Mouse (Mus musculus): ENCODE results near the gene Nodal. TPM values are rescaled to one million over a fixed set of nuclear protein-coding genes. Genes with fewer than 3 reads are reported as not detected.

Gene Nodal
- polyA plus RNA-seq, 1 experiment from 2014 or later, result 0.08 TPM

DNA sequence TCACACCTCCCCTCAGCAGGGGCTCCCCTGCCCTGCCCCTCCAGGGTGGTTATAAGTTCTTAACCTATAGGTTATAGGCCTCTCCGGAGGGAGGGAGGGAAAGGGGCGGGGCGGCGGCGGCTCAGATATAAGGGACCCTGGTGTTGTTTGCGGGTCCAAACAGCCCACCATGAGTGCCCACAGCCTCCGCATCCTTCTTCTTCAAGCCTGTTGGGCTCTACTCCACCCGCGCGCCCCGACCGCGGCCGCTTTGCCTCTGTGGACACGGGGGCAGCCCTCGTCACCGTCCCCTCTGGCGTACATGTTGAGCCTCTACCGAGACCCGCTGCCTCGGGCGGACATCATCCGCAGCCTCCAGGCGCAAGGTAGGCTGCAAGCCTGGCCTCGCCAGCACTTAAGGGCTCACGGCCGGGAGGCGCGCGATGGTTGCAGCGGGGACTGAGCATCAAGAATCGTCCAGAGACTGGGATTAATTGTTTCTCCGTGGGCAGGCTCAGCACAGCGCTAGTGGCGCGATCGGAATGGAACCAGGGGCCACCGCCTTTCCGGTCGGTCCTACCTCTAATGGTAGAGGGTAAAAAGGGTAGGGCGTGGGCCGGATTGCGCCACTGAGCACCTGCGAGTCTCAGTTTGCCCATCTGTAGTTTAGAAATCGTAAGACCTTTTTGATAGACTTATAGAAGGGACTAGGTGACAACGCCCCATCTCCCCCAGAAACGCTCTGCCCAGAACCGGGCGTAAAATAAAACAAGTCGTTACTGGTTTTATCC lies 544 bp downstream of the Nodal start:
- DNase-seq (peak; percentile 36), ATAC-seq (ENCODE audit: insufficient read depth) (peak; percentile 57; the same call in 1 of the 2 replicates)
- Histone ChIP-seq H3K4me3 (ENCODE audit: low read depth, low read length) (peak overlapping the region; percentile 41), H3K27me3 (ENCODE audit: insufficient read depth, low read length) (peaks cover 46% of the 10 kb centered on the region), H3K9me3 (ENCODE audit: low read depth, low read length) (no peaks in the 10 kb centered on the region), H3K4me2 (peak overlapping the region; percentile 67), H3K27ac (ENCODE audit: low read depth) (no peak overlapping the region), H3K9ac (peak overlapping the region; percentile 2; the same call in 1 of the 2 replicates), H3K4me1 (ENCODE audit: insufficient read depth) (no peaks in the 10 kb centered on the region), H3K36me3 (ENCODE audit: insufficient read depth) (no peaks in the 10 kb centered on the region)
- no peak for TF ChIP-seq CTCF (IDR thresholded peaks at IDR 0.05; ENCODE audit: low read depth)
- WGBS, result 1% methylated on average over 50 of the region's 50 CpGs

- Histone ChIP-seq H3K36me3 (ENCODE audit: insufficient read depth) (no peaks in the 10 kb centered on the region), H3K4me1 (ENCODE audit: insufficient read depth) (no peaks in the 10 kb centered on the region), H3K27me3 (ENCODE audit: insufficient read depth, low read length) (peaks cover 46% of the 10 kb centered on the region), H3K9me3 (ENCODE audit: low read depth, low read length) (no peaks in the 10 kb centered on the region), H3K4me2 (peak overlapping the region; percentile 35; the same call in 1 of the 2 replicates), H3K4me3 (ENCODE audit: low read depth, low read length) (0 out of 2 replicates have a peak overlapping the region, but pooled peaks have one; percentile 41), H3K9ac (no peak overlapping the region), H3K27ac (ENCODE audit: low read depth) (no peak overlapping the region)
- DNase-seq (no peak), ATAC-seq (ENCODE audit: insufficient read depth) (no peak)
- 7% methylated on average over 24 of the region's 24 CpGs for WGBS
- no peak for TF ChIP-seq CTCF (IDR thresholded peaks at IDR 0.05; ENCODE audit: low read depth)
These were observed 1.4 kb downstream of the Nodal start for GRCm38 (mm10) chr10:61419146-61419545.

DNA sequence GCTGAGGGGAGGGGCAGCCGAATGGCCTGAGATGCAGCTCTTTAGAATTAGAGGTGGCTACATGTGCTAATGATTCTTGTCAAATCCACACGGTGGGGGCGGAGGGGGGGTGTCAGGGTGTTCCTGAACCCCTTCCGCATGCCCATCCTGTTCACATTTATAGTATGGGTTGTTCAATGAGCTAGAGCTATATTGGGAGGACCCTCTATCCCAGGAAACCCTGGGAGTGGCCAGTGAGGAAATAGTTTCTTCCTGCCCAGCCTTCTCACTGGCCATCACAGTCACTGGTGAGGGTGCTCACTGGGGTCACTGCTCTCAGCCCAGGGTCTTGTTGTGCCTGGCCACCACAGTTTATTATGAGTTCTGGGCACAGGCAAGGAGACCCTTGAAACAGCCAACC lies 2.2 kb downstream of the Nodal start:
- Histone ChIP-seq H3K4me3 (ENCODE audit: low read depth, low read length) (no peak overlapping the region), H3K36me3 (ENCODE audit: insufficient read depth) (no peaks in the 10 kb centered on the region), H3K9me3 (ENCODE audit: low read depth, low read length) (no peaks in the 10 kb centered on the region), H3K9ac (no peak overlapping the region), H3K27ac (ENCODE audit: low read depth) (no peak overlapping the region), H3K4me2 (no peak overlapping the region), H3K4me1 (ENCODE audit: insufficient read depth) (0 out of 2 replicates have a peak, but pooled peaks cover 6% of the 10 kb centered on the region), H3K27me3 (ENCODE audit: insufficient read depth, low read length) (peaks cover 46% of the 10 kb centered on the region)
- 50% methylated on average over 4 of the region's 4 CpGs for WGBS
- ATAC-seq (ENCODE audit: insufficient read depth), result no peak
- DNase-seq, result no peak
- no peak for TF ChIP-seq CTCF (IDR thresholded peaks at IDR 0.05; ENCODE audit: low read depth)

DNA sequence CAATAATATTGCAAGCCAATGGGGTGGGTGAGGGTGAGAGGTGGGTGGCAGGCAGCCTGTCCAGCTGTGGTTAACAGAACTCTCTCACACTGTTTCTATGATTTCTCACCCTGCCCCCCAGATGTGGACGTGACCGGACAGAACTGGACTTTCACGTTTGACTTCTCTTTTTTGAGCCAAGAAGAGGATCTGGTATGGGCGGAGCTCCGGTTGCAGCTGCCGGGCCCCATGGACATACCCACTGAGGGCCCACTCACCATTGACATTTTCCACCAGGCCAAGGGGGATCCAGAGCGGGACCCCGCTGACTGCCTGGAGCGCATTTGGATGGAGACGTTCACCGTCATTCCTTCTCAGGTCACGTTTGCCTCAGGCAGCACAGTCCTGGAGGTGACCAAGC lies 5.1 kb downstream of the Nodal start:
- 71% methylated on average over 12 of the region's 12 CpGs for WGBS
- no peak for ATAC-seq (ENCODE audit: insufficient read depth)

DNA sequence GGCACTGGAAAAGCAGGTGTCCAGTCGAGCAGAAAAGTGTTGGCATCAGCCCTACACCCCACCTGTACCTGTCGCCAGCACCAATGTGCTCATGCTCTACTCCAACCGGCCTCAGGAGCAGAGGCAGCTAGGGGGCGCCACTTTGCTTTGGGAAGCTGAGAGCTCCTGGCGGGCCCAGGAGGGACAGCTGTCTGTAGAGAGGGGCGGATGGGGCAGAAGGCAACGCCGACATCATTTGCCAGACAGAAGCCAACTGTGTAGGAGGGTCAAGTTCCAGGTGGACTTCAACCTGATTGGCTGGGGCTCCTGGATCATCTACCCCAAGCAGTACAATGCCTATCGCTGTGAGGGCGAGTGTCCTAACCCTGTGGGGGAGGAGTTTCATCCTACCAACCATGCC lies 5.5 kb downstream of the Nodal start:
- peak; percentile 55 for TF ChIP-seq CTCF (IDR thresholded peaks at IDR 0.05; ENCODE audit: low read depth)
- DNase-seq (no peak), ATAC-seq (ENCODE audit: insufficient read depth) (no peak)
- H3K4me1 ChIP-seq (ENCODE audit: insufficient read depth), result 0 out of 2 replicates have a peak, but pooled peaks cover 6% of the 10 kb centered on the region
- WGBS, result 56% methylated on average over 10 of the region's 10 CpGs
- H3K36me3 ChIP-seq (ENCODE audit: insufficient read depth), result no peaks in the 10 kb centered on the region
- no peak overlapping the region for H3K27ac ChIP-seq (ENCODE audit: low read depth)
- H3K9me3 ChIP-seq (ENCODE audit: low read depth, low read length), result no peaks in the 10 kb centered on the region
- no peak overlapping the region for H3K4me2 ChIP-seq
- no peak overlapping the region for H3K4me3 ChIP-seq (ENCODE audit: low read depth, low read length)
- no peak overlapping the region for H3K9ac ChIP-seq
- peaks cover 25% of the 10 kb centered on the region for H3K27me3 ChIP-seq (ENCODE audit: insufficient read depth, low read length)

More for the DNA sequence above, 5.1 kb downstream of the Nodal start:
- Histone ChIP-seq H3K4me2 (no peak overlapping the region), H3K9me3 (ENCODE audit: low read depth, low read length) (no peaks in the 10 kb centered on the region), H3K4me3 (ENCODE audit: low read depth, low read length) (no peak overlapping the region), H3K36me3 (ENCODE audit: insufficient read depth) (no peaks in the 10 kb centered on the region), H3K27ac (ENCODE audit: low read depth) (no peak overlapping the region), H3K27me3 (ENCODE audit: insufficient read depth, low read length) (peaks cover 29% of the 10 kb centered on the region), H3K4me1 (ENCODE audit: insufficient read depth) (0 out of 2 replicates have a peak, but pooled peaks cover 6% of the 10 kb centered on the region), H3K9ac (no peak overlapping the region)
- TF ChIP-seq CTCF (IDR thresholded peaks at IDR 0.05; ENCODE audit: low read depth), result no peak
- DNase-seq, result no peak

GRCm38 (mm10) chr10:61424500-61424899 lies 6.7 kb downstream of the Nodal start:
- WGBS, result 35% methylated on average over 7 of the region's 7 CpGs
- Histone ChIP-seq H3K4me1 (ENCODE audit: insufficient read depth) (0 out of 2 replicates have a peak, but pooled peaks cover 6% of the 10 kb centered on the region), H3K9me3 (ENCODE audit: low read depth, low read length) (no peaks in the 10 kb centered on the region), H3K4me2 (no peak overlapping the region), H3K9ac (no peak overlapping the region), H3K27me3 (ENCODE audit: insufficient read depth, low read length) (peaks cover 13% of the 10 kb centered on the region), H3K4me3 (ENCODE audit: low read depth, low read length) (no peak overlapping the region), H3K27ac (ENCODE audit: low read depth) (0 out of 2 replicates have a peak overlapping the region, but pooled peaks have one; percentile 4), H3K36me3 (ENCODE audit: insufficient read depth) (peaks cover 1% of the 10 kb centered on the region; the same call in 1 of the 2 replicates)
- DNase-seq (peak; percentile 69), ATAC-seq (ENCODE audit: insufficient read depth) (no peak)
- no peak for TF ChIP-seq CTCF (IDR thresholded peaks at IDR 0.05; ENCODE audit: low read depth)

GRCm38 (mm10) chr10:61425047-61425446 lies 7.3 kb downstream of the Nodal start:
- 67% methylated on average over 2 of the region's 2 CpGs for WGBS
- Histone ChIP-seq H3K9me3 (ENCODE audit: low read depth, low read length) (no peaks in the 10 kb centered on the region), H3K9ac (no peak overlapping the region), H3K4me3 (ENCODE audit: low read depth, low read length) (no peak overlapping the region), H3K36me3 (ENCODE audit: insufficient read depth) (peaks cover 7% of the 10 kb centered on the region), H3K4me2 (no peak overlapping the region), H3K27me3 (ENCODE audit: insufficient read depth, low read length) (peaks cover 7% of the 10 kb centered on the region), H3K27ac (ENCODE audit: low read depth) (no peak overlapping the region), H3K4me1 (ENCODE audit: insufficient read depth) (0 out of 2 replicates have a peak, but pooled peaks cover 6% of the 10 kb centered on the region)
- ATAC-seq (ENCODE audit: insufficient read depth) (no peak), DNase-seq (no peak)
- no peak for TF ChIP-seq CTCF (IDR thresholded peaks at IDR 0.05; ENCODE audit: low read depth)

Measured in lung, embryonic 14.5 days (tissue).